Mouse (Mus musculus): Measurements from ENCODE around the gene Osbpl7. TPM values are rescaled to one million over a fixed set of nuclear protein-coding genes. Genes with fewer than 3 reads are reported as not detected.

Gene Osbpl7
- polyA plus RNA-seq, 1 experiment, result 9.1 TPM

- H3K27ac ChIP-seq (ENCODE audit: insufficient read depth, low read length), result no peak overlapping the region
- H3K9ac ChIP-seq (ENCODE audit: low read depth, poor library complexity, severe bottlenecking), result peak overlapping the region; percentile 90
- no peaks in the 10 kb centered on the region for H3K4me1 ChIP-seq (ENCODE audit: control insufficient read depth, insufficient read depth, low read length)
- H3K27me3 ChIP-seq (ENCODE audit: control insufficient read depth, insufficient read depth, low read length, poor library complexity, severe bottlenecking), result peaks cover 3% of the 10 kb centered on the region
- H3K9me3 ChIP-seq (replicated peaks; ENCODE audit: control insufficient read depth, insufficient read depth, low read length, poor library complexity, severe bottlenecking), result no peaks in the 10 kb centered on the region
- TF ChIP-seq POLR2A (IDR thresholded peaks at IDR 0.05; ENCODE audit: insufficient read depth, low read length) (no peak), EP300 (IDR thresholded peaks at IDR 0.05; ENCODE audit: insufficient read depth, low read depth, low read length) (no peak), CTCF (IDR thresholded peaks at IDR 0.05; ENCODE audit: low read depth, low read length) (no peak)
- H3K4me3 ChIP-seq (ENCODE audit: low read depth, low read length), result peak overlapping the region; percentile 73
- H3K36me3 ChIP-seq (ENCODE audit: control insufficient read depth, insufficient read depth, low read length, poor library complexity, severe bottlenecking), result no peaks in the 10 kb centered on the region
Measured at GRCm38 (mm10) chr11:97017696-97018582, 32.5 kb upstream of the Osbpl7 start.

GRCm38 (mm10) chr11:97018583-97019344, 31.7 kb upstream of the Osbpl7 start:
- peaks cover 3% of the 10 kb centered on the region for H3K27me3 ChIP-seq (ENCODE audit: control insufficient read depth, insufficient read depth, low read length, poor library complexity, severe bottlenecking)
- H3K36me3 ChIP-seq (ENCODE audit: control insufficient read depth, insufficient read depth, low read length, poor library complexity, severe bottlenecking), result no peaks in the 10 kb centered on the region
- TF ChIP-seq POLR2A (IDR thresholded peaks at IDR 0.05; ENCODE audit: insufficient read depth, low read length), result no peak
- peak; percentile 26; the same call in 1 of the 2 replicates for TF ChIP-seq EP300 (IDR thresholded peaks at IDR 0.05; ENCODE audit: insufficient read depth, low read depth, low read length)
- peak overlapping the region; percentile 73 for H3K4me3 ChIP-seq (ENCODE audit: low read depth, low read length)
- no peaks in the 10 kb centered on the region for H3K4me1 ChIP-seq (ENCODE audit: control insufficient read depth, insufficient read depth, low read length)
- peak overlapping the region; percentile 90 for H3K9ac ChIP-seq (ENCODE audit: low read depth, poor library complexity, severe bottlenecking)
- no peak overlapping the region for H3K27ac ChIP-seq (ENCODE audit: insufficient read depth, low read length)
- H3K9me3 ChIP-seq (replicated peaks; ENCODE audit: control insufficient read depth, insufficient read depth, low read length, poor library complexity, severe bottlenecking), result no peaks in the 10 kb centered on the region

- H3K27ac ChIP-seq (ENCODE audit: insufficient read depth, low read length), result no peak overlapping the region
- peaks cover 3% of the 10 kb centered on the region for H3K27me3 ChIP-seq (ENCODE audit: control insufficient read depth, insufficient read depth, low read length, poor library complexity, severe bottlenecking)
- H3K4me1 ChIP-seq (ENCODE audit: control insufficient read depth, insufficient read depth, low read length), result peaks cover 2% of the 10 kb centered on the region
- H3K9me3 ChIP-seq (replicated peaks; ENCODE audit: control insufficient read depth, insufficient read depth, low read length, poor library complexity, severe bottlenecking), result no peaks in the 10 kb centered on the region
- H3K9ac ChIP-seq (ENCODE audit: low read depth, poor library complexity, severe bottlenecking), result peak overlapping the region; percentile 90
- TF ChIP-seq POLR2A (IDR thresholded peaks at IDR 0.05; ENCODE audit: insufficient read depth, low read length), result no peak
- TF ChIP-seq CTCF (IDR thresholded peaks at IDR 0.05; ENCODE audit: low read depth, low read length), result no peak
- 0 out of 2 replicates have a peak, but pooled peaks have one; percentile 32 for TF ChIP-seq EP300 (IDR thresholded peaks at IDR 0.05; ENCODE audit: insufficient read depth, low read depth, low read length)
- peak overlapping the region; percentile 73 for H3K4me3 ChIP-seq (ENCODE audit: low read depth, low read length)
- no peaks in the 10 kb centered on the region for H3K36me3 ChIP-seq (ENCODE audit: control insufficient read depth, insufficient read depth, low read length, poor library complexity, severe bottlenecking)
Measured at GRCm38 (mm10) chr11:97019345-97019708, 31.1 kb upstream of the Osbpl7 start.

- H3K9ac ChIP-seq (ENCODE audit: low read depth, poor library complexity, severe bottlenecking), result peak overlapping the region; percentile 19; the same call in 1 of the 2 replicates
- H3K4me3 ChIP-seq (ENCODE audit: low read depth, low read length), result peak overlapping the region; percentile 38
- H3K27ac ChIP-seq (ENCODE audit: insufficient read depth, low read length), result no peak overlapping the region
- no peaks in the 10 kb centered on the region for H3K36me3 ChIP-seq (ENCODE audit: control insufficient read depth, insufficient read depth, low read length, poor library complexity, severe bottlenecking)
- H3K4me1 ChIP-seq (ENCODE audit: control insufficient read depth, insufficient read depth, low read length), result peaks cover 2% of the 10 kb centered on the region
- TF ChIP-seq CTCF (IDR thresholded peaks at IDR 0.05; ENCODE audit: low read depth, low read length) (no peak), POLR2A (IDR thresholded peaks at IDR 0.05; ENCODE audit: insufficient read depth, low read length) (no peak), EP300 (IDR thresholded peaks at IDR 0.05; ENCODE audit: insufficient read depth, low read depth, low read length) (no peak)
- peaks cover 3% of the 10 kb centered on the region for H3K27me3 ChIP-seq (ENCODE audit: control insufficient read depth, insufficient read depth, low read length, poor library complexity, severe bottlenecking)
- no peaks in the 10 kb centered on the region for H3K9me3 ChIP-seq (replicated peaks; ENCODE audit: control insufficient read depth, insufficient read depth, low read length, poor library complexity, severe bottlenecking)
Measured at GRCm38 (mm10) chr11:97021121-97021765, 29.2 kb upstream of the Osbpl7 start.

GRCm38 (mm10) chr11:97021873-97022484, 28.4 kb upstream of the Osbpl7 start:
- H3K27me3 ChIP-seq (ENCODE audit: control insufficient read depth, insufficient read depth, low read length, poor library complexity, severe bottlenecking), result no peaks in the 10 kb centered on the region
- peak overlapping the region; percentile 22; the same call in 1 of the 2 replicates for H3K27ac ChIP-seq (ENCODE audit: insufficient read depth, low read length)
- no peaks in the 10 kb centered on the region for H3K9me3 ChIP-seq (replicated peaks; ENCODE audit: control insufficient read depth, insufficient read depth, low read length, poor library complexity, severe bottlenecking)
- TF ChIP-seq POLR2A (IDR thresholded peaks at IDR 0.05; ENCODE audit: insufficient read depth, low read length), result no peak
- TF ChIP-seq EP300 (IDR thresholded peaks at IDR 0.05; ENCODE audit: insufficient read depth, low read depth, low read length), result no peak
- TF ChIP-seq CTCF (IDR thresholded peaks at IDR 0.05; ENCODE audit: low read depth, low read length), result peak; percentile 83
- H3K4me3 ChIP-seq (ENCODE audit: low read depth, low read length), result peak overlapping the region; percentile 67
- H3K36me3 ChIP-seq (ENCODE audit: control insufficient read depth, insufficient read depth, low read length, poor library complexity, severe bottlenecking), result no peaks in the 10 kb centered on the region
- peak overlapping the region; percentile 94 for H3K9ac ChIP-seq (ENCODE audit: low read depth, poor library complexity, severe bottlenecking)
- peaks cover 2% of the 10 kb centered on the region for H3K4me1 ChIP-seq (ENCODE audit: control insufficient read depth, insufficient read depth, low read length)
